Comparison of ENCODE assay signal across 9 mouse cellular contexts in the genomic region with DNA sequence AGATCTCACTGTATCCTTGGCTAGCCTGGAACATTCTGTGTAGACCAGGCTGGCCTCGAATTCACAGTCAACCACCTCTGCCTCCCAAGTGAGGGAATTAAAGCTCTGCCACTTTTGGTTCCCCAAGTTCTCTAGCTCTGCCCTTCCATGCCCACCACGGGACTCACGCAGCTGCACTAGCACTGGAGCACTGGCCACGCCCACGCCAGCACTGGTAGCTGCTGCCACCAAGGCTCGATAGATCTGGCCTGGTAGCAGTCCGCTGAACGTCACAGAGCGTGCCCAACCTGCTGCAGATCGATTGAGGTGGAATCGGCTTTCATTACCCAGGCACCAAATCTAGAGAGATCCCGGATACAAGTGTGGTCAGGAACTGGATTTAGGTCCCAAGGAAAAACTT. TPM values are rescaled to one million over a fixed set of nuclear protein-coding genes. Genes with fewer than 3 reads are reported as not detected.
DNase-seq lines count a peak whose midpoint lies in the region; ATAC-seq lines count a peak whose summit lies in the region.
"Had no signal": no experiment of that assay in that cellular context is flagged by ENCODE, and none has a peak within 500 bp of the region (broad histone marks: within the 10 kb centered on the region; RNA-seq: fewer than 3 reads in every experiment).

No protein-coding gene starts in this region.

- peak; percentile 89 for ATAC-seq in megakaryocyte-erythroid progenitor cell, adult 5-6 weeks (replicated peaks; ENCODE audit: low FRiP score, low TSS enrichment, poor library complexity, severe bottlenecking)

- intact Hi-C loops in gastrocnemius, postnatal 36 days (cut with DNase I), result no loop called here

- peaks cover 12% of the 10 kb centered on the region for H3K4me1 ChIP-seq in forebrain, embryonic 10.5 days

- H3K36me3 ChIP-seq in forebrain, embryonic 10.5 days (replicated peaks), result no peaks in the 10 kb centered on the region

- peaks cover 66% of the 10 kb centered on the region for H3K27me3 ChIP-seq in forebrain, embryonic 10.5 days (ENCODE audit: poor library complexity, severe bottlenecking)

- peak overlapping the region; percentile 42 for H3K4me3 ChIP-seq in forebrain, embryonic 10.5 days

- no peak overlapping the region for H3K27ac ChIP-seq in forebrain, embryonic 10.5 days

- no peaks in the 10 kb centered on the region for H3K9me3 ChIP-seq in forebrain, embryonic 10.5 days

- WGBS in forebrain, embryonic 10.5 days, result 34% methylated on average over 12 of the region's 12 CpGs

- DNase-seq in ovary, postnatal 36 days (ENCODE audit: low spot score), result peak; percentile 48
- no peak for DNase-seq in ovary, postnatal 14 days (ENCODE audit: low spot score)
- no peak for DNase-seq in forebrain, embryonic 10.5 days (ENCODE audit: extremely low spot score, low spot score)
- DNase-seq in kidney, postnatal 14 days, result peak; percentile 48
- no peak for DNase-seq in right cerebral cortex, postnatal 25 days
- DNase-seq in adipocyte (ENCODE audit: low spot score), result no peak
- DNase-seq in gastrocnemius, postnatal 36 days, result no peak

RNA-seq across cellular contexts. Expression of gene Robo3, which starts 11.8 kb away (rescaled TPM):
- 3.9 and 5.5 TPM in 2 replicates for polyA plus RNA-seq in forebrain, embryonic 10.5 days (2016; fragmentation: Nextera tagmentation; extraction: Ambion mirVana)
- 3.6 and 4.1 TPM in 2 replicates for total RNA-seq in megakaryocyte-erythroid progenitor cell, adult 5-6 weeks (2014; fragmentation: Nextera tagmentation)
- 1.1 and 1.3 TPM in 2 replicates for total RNA-seq in megakaryocyte-erythroid progenitor cell, adult 5-6 weeks (2017)
- not detected for total RNA-seq in gastrocnemius, postnatal 36 days (2021)

RNA-seq across cellular contexts. Expression of gene Robo4, which starts 19.5 kb away (rescaled TPM):
- 4.8 and 6.8 TPM in 2 replicates for polyA plus RNA-seq in forebrain, embryonic 10.5 days (2016; fragmentation: Nextera tagmentation; extraction: Ambion mirVana)
- 0.33 TPM in 1 of 2 replicates, not detected in the other for total RNA-seq in megakaryocyte-erythroid progenitor cell, adult 5-6 weeks (2014; fragmentation: Nextera tagmentation)
- 0.61 TPM in 1 of 2 replicates, not detected in the other for total RNA-seq in megakaryocyte-erythroid progenitor cell, adult 5-6 weeks (2017)
- total RNA-seq in gastrocnemius, postnatal 36 days (2021), result 1 to 10 TPM; 8.2 to 8.6 TPM

RNA-seq across cellular contexts. Expression of gene Hepacam, which starts 54.1 kb away (rescaled TPM):
- polyA plus RNA-seq in forebrain, embryonic 10.5 days (2016; fragmentation: Nextera tagmentation; extraction: Ambion mirVana), result 0.07 TPM in 1 of 2 replicates, not detected in the other
- 0.70 TPM in 1 of 2 replicates, not detected in the other for total RNA-seq in megakaryocyte-erythroid progenitor cell, adult 5-6 weeks (2014; fragmentation: Nextera tagmentation)
- total RNA-seq in megakaryocyte-erythroid progenitor cell, adult 5-6 weeks (2017), result not detected in 2 replicates
- under 1 TPM; 0.08 to 0.52 TPM for total RNA-seq in gastrocnemius, postnatal 36 days (2021)
- polyA plus RNA-seq: spleen, adult 2 months had no signal

Comparison
In these comparisons a context has a peak if more than half of its experiments do, and no peak if none do; other contexts are left out.
1. DNase-seq: peak in ovary, postnatal 36 days (single experiment) and kidney, postnatal 14 days (single experiment); none in ovary, postnatal 14 days (single experiment), forebrain, embryonic 10.5 days (single experiment), right cerebral cortex, postnatal 25 days (single experiment), adipocyte (single experiment) and gastrocnemius, postnatal 36 days (0 of 2).
2. RNA of gene Robo4, which starts 19.5 kb away (total RNA-seq): 8.2 to 8.6 TPM in gastrocnemius, postnatal 36 days; 0.33 to 0.61 TPM in megakaryocyte-erythroid progenitor cell, adult 5-6 weeks; every median in the first group is over 4 times any median in the second.